Mouse (Mus musculus): Measurements from ENCODE around the gene Sec14l4. TPM values are rescaled to one million over a fixed set of nuclear protein-coding genes. Genes with fewer than 3 reads are reported as not detected.
A peak's percentile ranks its signal among the peaks of the same experiment; 100 is the strongest.

Sec14l4 gene
- total and polyA plus RNA-seq, 3 experiments: 1.7 to 7.2 (median 3.2) TPM

- DNase-seq: no peak
These were observed 47.1 kb downstream of the Sec14l4 start for GRCm38 (mm10) chr11:4078267-4078933.

DNA sequence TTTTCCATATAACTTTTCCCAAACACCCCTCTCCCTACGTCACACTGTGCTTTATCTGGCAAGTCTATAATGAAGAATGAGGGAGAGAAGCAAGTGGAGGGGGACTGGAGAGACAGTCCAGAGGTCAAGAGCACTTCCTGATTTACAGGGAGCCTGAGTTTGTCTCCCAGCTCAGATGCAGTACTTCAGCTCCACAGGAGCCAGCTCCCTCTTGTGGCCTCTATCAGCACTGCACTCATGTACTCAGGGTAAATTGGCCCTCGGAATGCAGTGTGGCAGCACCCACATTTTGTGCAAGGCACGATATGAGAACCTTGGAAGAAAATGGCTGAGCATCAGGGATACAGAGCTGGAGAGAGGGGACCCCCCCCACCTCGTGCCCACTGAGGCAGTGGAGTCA lies 49.0 kb downstream of the Sec14l4 start:
- DNase-seq: peak; percentile 42

DNA sequence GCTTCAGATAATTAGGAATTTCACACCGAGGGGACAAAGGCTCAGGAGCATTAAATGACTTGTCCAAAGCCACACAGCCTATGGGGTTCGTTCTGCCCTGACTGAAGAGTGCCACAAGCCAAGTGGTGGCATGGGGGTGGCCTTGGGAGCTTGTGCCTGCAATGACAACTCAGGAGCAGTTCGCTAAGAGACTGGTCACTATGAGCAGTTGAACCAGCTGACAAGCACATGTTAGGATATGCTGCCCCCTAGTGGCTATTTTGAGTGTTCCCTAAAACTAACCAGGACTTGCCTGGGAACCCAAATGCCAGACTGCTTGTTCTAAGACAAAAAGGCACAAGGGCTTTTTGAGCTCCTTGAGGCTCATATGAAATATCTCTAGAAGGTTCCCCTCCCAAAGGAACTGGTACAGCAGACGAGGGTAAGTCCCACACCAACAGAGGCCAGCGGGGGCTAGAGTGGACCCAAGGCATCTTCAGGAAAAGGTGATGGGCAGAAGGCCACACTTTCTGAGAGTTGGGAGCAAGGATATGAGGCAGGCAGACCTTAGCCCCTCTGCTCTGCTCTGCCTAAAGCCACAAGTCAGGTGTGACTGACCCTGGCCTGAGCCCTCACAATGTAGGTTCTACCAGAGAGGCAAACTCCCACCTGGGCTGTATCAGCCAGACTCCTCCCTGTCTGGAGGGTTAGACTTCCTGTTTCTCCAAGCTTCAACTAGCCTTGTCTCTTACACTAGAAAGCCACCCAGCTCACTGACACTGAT lies 52.2 kb downstream of the Sec14l4 start:
- peak; percentile 58 for DNase-seq

GRCm38 (mm10) chr11:4086246-4086645 lies 55.0 kb downstream of the Sec14l4 start:
- DNase-seq: no peak

DNA sequence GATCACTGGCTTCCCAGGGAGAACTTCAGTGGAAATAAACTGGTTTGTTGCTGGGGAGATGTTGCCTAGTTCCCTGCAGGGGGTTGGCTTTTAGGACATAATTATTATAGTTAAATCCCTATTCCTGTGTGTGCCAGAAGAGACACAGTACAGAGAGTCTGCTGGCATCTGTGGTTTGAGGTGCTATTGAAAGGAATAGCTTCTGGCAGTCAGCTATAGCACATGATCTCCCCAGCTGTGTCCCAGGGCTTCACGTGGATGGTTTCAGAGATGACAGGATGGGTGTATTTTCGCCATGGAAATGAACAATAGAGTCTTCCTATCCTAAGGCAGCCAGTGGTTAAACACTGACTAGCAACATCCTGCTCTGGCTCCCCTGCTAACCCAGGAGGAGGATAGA lies 56.0 kb downstream of the Sec14l4 start:
- DNase-seq: no peak

- no peak for DNase-seq
These were observed 62.5 kb downstream of the Sec14l4 start for GRCm38 (mm10) chr11:4093459-4094377.

DNA sequence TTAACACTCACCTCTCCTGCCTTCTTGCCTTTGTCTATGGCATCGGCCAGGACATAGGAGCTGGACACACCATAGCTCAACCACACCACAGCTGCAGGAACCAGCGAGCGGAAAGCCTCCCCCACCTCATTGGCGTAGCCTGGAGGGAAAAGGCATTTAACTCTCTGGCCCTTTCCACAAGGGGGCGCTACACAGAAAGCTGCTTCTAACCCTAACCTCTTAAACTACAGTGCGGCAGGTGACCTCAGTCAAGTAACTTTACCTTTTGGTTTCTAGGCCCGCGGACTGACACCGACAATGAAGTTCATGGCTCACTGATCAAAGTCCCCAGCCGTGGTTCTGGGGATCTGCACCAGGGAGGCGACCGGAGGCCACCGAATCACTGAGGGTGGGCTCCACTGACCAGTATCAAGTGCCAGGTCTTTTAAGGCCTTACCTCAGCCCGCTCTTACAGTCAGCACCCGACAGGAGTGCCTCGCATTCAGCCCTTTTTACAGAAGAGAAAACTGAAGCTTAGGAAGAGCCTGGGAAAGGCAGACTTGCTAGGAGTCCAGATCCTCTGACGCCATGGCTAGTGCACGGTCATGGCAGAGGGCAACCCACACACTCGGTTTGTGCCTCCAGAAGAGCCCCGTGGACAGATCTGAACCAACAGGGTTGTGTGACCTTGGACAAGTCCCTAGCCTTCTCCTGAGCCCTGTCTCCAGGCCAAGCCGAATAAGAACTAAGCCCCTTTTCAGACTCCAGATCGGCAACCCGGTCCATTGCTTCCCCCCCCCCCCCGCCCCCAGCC lies 63.3 kb downstream of the Sec14l4 start:
- DNase-seq: peak; percentile 70

GRCm38 (mm10) chr11:4095171-4096053 lies 64.2 kb downstream of the Sec14l4 start, which contains the start of gene Mtfp1:
Mtfp1 (minus strand) TSS chr11:4095445.
- peak; percentile 82 for DNase-seq

GRCm38 (mm10) chr11:4096054-4096984 lies 65.1 kb downstream of the Sec14l4 start:
- peak; percentile 99 for DNase-seq

DNA sequence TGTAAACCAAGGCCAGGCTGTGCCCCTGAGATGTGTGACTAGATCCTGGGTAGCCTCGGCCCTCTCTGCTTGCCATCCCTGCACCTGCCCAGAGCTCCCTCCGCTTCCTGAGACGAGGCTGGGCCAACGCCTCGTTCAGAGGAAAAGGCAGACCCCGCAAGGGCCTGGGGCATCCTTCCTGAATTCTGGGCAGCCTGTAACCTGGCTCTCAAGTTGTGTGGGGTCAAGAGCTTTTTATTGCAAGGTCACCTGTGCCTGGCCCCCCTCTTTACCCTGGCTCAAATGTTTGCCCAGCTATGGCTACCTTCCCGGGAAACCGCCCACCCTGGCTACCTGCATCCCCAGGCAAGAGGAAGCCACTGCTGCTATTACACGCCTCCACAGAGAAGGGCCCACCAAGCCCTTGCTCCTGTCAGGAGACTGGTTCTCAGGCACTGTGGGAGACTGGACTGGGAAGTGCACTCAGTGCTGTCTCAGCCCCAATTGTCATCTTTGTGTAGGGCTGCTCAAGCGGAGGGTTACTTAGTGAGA lies 65.9 kb downstream of the Sec14l4 start:
- peak; percentile 45 for DNase-seq

Other genes starting within 250 kb of the Sec14l4 start
- 1 to 10 TPM; 2.2 to 3.7 TPM for gene Osbp2, start 167.6 kb upstream of the Sec14l4 start, total RNA-seq (2021)
- 1.9 and 2.2 TPM in 2 replicates for gene Osbp2, start 167.6 kb upstream of the Sec14l4 start, polyA plus RNA-seq (2012; rRNA removed)
- under 1 TPM; 0.55 to 0.93 TPM for gene 4921536K21Rik, start 136.4 kb upstream of the Sec14l4 start, total RNA-seq (2021)
- gene 4921536K21Rik, start 136.4 kb upstream of the Sec14l4 start, polyA plus RNA-seq (2012; rRNA removed): 0.08 and 0.32 TPM in 2 replicates
- gene Dusp18, start 136.2 kb upstream of the Sec14l4 start, total RNA-seq (2021): 1 to 10 TPM; 3.9 to 9.4 TPM
- gene Dusp18, start 136.2 kb upstream of the Sec14l4 start, polyA plus RNA-seq (2012; rRNA removed): 2.7 and 3.9 TPM in 2 replicates
- gene Slc35e4, start 116.8 kb upstream of the Sec14l4 start, total RNA-seq (2021): 10 to 100 TPM in 1 of 2 experiments, 1 to 10 TPM in 1; 3.1 to 13.5 TPM
- 13.9 and 19.3 TPM in 2 replicates for gene Slc35e4, start 116.8 kb upstream of the Sec14l4 start, polyA plus RNA-seq (2012; rRNA removed)
- 100 to 1,000 TPM; 141 TPM for gene Tcn2, start 99.3 kb upstream of the Sec14l4 start, total RNA-seq (2021)
- gene Tcn2, start 99.3 kb upstream of the Sec14l4 start, polyA plus RNA-seq (2012; rRNA removed): 147 and 160 TPM in 2 replicates
- 10 to 100 TPM; 62.1 to 73.2 TPM for gene Pes1, start 67.5 kb upstream of the Sec14l4 start, total RNA-seq (2021)
- gene Pes1, start 67.5 kb upstream of the Sec14l4 start, polyA plus RNA-seq (2012; rRNA removed): 29.7 and 38.6 TPM in 2 replicates
- gene 4930556J24Rik, start 54.7 kb upstream of the Sec14l4 start, total RNA-seq (2021): not detected
- not detected in 2 replicates for gene 4930556J24Rik, start 54.7 kb upstream of the Sec14l4 start, polyA plus RNA-seq (2012; rRNA removed)
- gene Gal3st1, start 47.8 kb upstream of the Sec14l4 start, total RNA-seq (2021): under 1 TPM in 1 of 2 experiments, not detected in 1; 0.21 TPM
- gene Gal3st1, start 47.8 kb upstream of the Sec14l4 start, polyA plus RNA-seq (2012; rRNA removed): 0.63 and 0.79 TPM in 2 replicates
- gene Sec14l3, start 33.4 kb downstream of the Sec14l4 start, total RNA-seq (2021): not detected
- gene Sec14l3, start 33.4 kb downstream of the Sec14l4 start, polyA plus RNA-seq (2012; rRNA removed): 0.10 TPM in 1 of 2 replicates, not detected in the other
- 10 to 100 TPM; 19.3 to 24.2 TPM for gene Mtfp1, start 64.0 kb downstream of the Sec14l4 start, total RNA-seq (2021)
- gene Mtfp1, start 64.0 kb downstream of the Sec14l4 start, polyA plus RNA-seq (2012; rRNA removed): 40.4 and 43.8 TPM in 2 replicates
- gene Sec14l2, start 92.0 kb downstream of the Sec14l4 start, total RNA-seq (2021): 1 to 10 TPM; 1.8 to 2.2 TPM
- 0.59 and 0.71 TPM in 2 replicates for gene Sec14l2, start 92.0 kb downstream of the Sec14l4 start, polyA plus RNA-seq (2012; rRNA removed)
- 10 to 100 TPM; 21.7 to 25.0 TPM for gene Rnf215, start 103.7 kb downstream of the Sec14l4 start, total RNA-seq (2021)
- gene Rnf215, start 103.7 kb downstream of the Sec14l4 start, polyA plus RNA-seq (2012; rRNA removed): 34.6 and 40.2 TPM in 2 replicates
- 10 to 100 TPM; 10.3 to 13.1 TPM for gene Ccdc157, start 128.8 kb downstream of the Sec14l4 start, total RNA-seq (2021)
- 9.3 and 11.3 TPM in 2 replicates for gene Ccdc157, start 128.8 kb downstream of the Sec14l4 start, polyA plus RNA-seq (2012; rRNA removed)
- gene Sf3a1, start 128.9 kb downstream of the Sec14l4 start, total RNA-seq (2021): 10 to 100 TPM; 47.0 to 52.5 TPM
- gene Sf3a1, start 128.9 kb downstream of the Sec14l4 start, polyA plus RNA-seq (2012; rRNA removed): 36.4 and 39.8 TPM in 2 replicates
- 10 to 100 TPM; 13.7 to 16.2 TPM for gene Tbc1d10a, start 155.3 kb downstream of the Sec14l4 start, total RNA-seq (2021)
- 35.3 and 38.3 TPM in 2 replicates for gene Tbc1d10a, start 155.3 kb downstream of the Sec14l4 start, polyA plus RNA-seq (2012; rRNA removed)
- 1 to 10 TPM; 3.5 to 4.1 TPM for gene Castor1, start 186.8 kb downstream of the Sec14l4 start, total RNA-seq (2021)
- gene Castor1, start 186.8 kb downstream of the Sec14l4 start, polyA plus RNA-seq (2012; rRNA removed): 11.6 and 14.6 TPM in 2 replicates
- gene Osm, start 205.0 kb downstream of the Sec14l4 start, total RNA-seq (2021): under 1 TPM in 1 of 2 experiments, not detected in 1; 0.45 TPM
- 0.13 and 0.17 TPM in 2 replicates for gene Osm, start 205.0 kb downstream of the Sec14l4 start, polyA plus RNA-seq (2012; rRNA removed)
- gene Lif, start 226.1 kb downstream of the Sec14l4 start, total RNA-seq (2021): under 1 TPM; 0.06 to 0.24 TPM
- gene Lif, start 226.1 kb downstream of the Sec14l4 start, polyA plus RNA-seq (2012; rRNA removed): 0.43 and 1.0 TPM in 2 replicates

All from adrenal gland, adult 2 months (tissue).